Mouse (Mus musculus) C2C12 (cell line): ENCODE data around the gene Tubb4a.

Experiments
- CTCF ChIP-seq: IDR thresholded peaks from one replicate; pipeline ENCODE4 v1.5.1; 2011; ENCODE audit not compliant: control insufficient read depth, insufficient read depth, insufficient read length
- MAX ChIP-seq: IDR thresholded peaks from one replicate; pipeline ENCODE4 v1.6.1; 2011; ENCODE audit warnings: mild to moderate bottlenecking, control low read depth
- USF1 ChIP-seq: IDR thresholded peaks from one replicate; pipeline ENCODE4 v1.6.1; 2011; ENCODE audit warnings: low read depth, mild to moderate bottlenecking, control low read depth, moderate library complexity

GRCm38 (mm10) chr17:57099629-57100325 is 12.2 kb upstream of the Tubb4a start:
- TF ChIP-seq CTCF (no peak), USF1 (no peak), MAX (no peak)
